Mouse (Mus musculus) left cerebral cortex, postnatal 14 days (tissue): ENCODE data around the gene Snta1. TPM values are rescaled to one million over a fixed set of nuclear protein-coding genes. Genes with fewer than 3 reads are reported as not detected.

Experiments used
- DNase-seq, 2 experiments: peaks; one replicate each; pipeline ENCODE4 v3.0.0; 2021 to 2022; ENCODE audit warnings: low spot score in 2 of 2, mixed read lengths in 1 of 2
- intact Hi-C: fragments of 180-260 bp; cut with DNase I; formaldehyde crosslinking; loops from one replicate; pipeline ENCODE4 v1.15.1; 2025
- long read RNA-seq, 2 experiments: library from polyadenylated mRNA; stranded (forward); transcript quantifications; one replicate each; pipeline ENCODE4 v2.0.0; 2021
- total RNA-seq, 2 experiments: library from RNA; stranded (reverse); gene quantifications; 2 replicates each; pipeline ENCODE4 v1.2.3; 2021

The Snta1 gene
- total RNA-seq, result 10 to 100 TPM; 31.4 to 31.9 TPM
- long read RNA-seq, experiment 1, transcript Snta1-202 (8 exons, 2,131 nt), result major isoform, 36 of 40 reads
- long read RNA-seq, experiment 1, partial matches to known transcripts, result 3 of 40 reads
- long read RNA-seq, experiment 1, other reads (novel, unspliced or antisense), result 1 of 40 reads
- long read RNA-seq, experiment 2, transcript Snta1-202 (8 exons, 2,131 nt), result major isoform, 36 of 45 reads
- long read RNA-seq, experiment 2, partial matches to known transcripts, result 5 of 45 reads
- long read RNA-seq, experiment 2, other reads (novel, unspliced or antisense), result 4 of 45 reads

- intact Hi-C loops, result no loop called here
- peak; percentile 68 to 76 for DNase-seq
These were observed at the start of gene Snta1 for GRCm38 (mm10) chr2:154407643-154408445. Snta1 (minus strand) TSS chr2:154408099.

- no peak for DNase-seq
- intact Hi-C loops, result no loop called here
These were observed 48.7 kb upstream of the Snta1 start for GRCm38 (mm10) chr2:154456621-154457020.

GRCm38 (mm10) chr2:154455776-154456175, 47.9 kb upstream of the Snta1 start:
- intact Hi-C loops, result no loop called here
- DNase-seq, result peak; percentile 34 to 54

- intact Hi-C loops, result no loop called here
- peak in 1 of 2 experiments; percentile 19 for DNase-seq
These were observed 46.7 kb upstream of the Snta1 start for GRCm38 (mm10) chr2:154454605-154455004.

GRCm38 (mm10) chr2:154454099-154454498, 46.2 kb upstream of the Snta1 start:
- no peak for DNase-seq
- intact Hi-C loops, result no loop called here

- intact Hi-C loops, result no loop called here
- DNase-seq, result no peak
These were observed 45.1 kb upstream of the Snta1 start for GRCm38 (mm10) chr2:154452951-154453350.

GRCm38 (mm10) chr2:154448633-154449032, 40.7 kb upstream of the Snta1 start:
- intact Hi-C loops, result no loop called here
- DNase-seq, result no peak

- intact Hi-C loops, result no loop called here
These were observed 39.9 kb upstream of the Snta1 start for GRCm38 (mm10) chr2:154447821-154448220.

GRCm38 (mm10) chr2:154440453-154440852, 32.6 kb upstream of the Snta1 start:
- intact Hi-C loops, result no loop called here
- no peak for DNase-seq

More at GRCm38 (mm10) chr2:154447821-154448220, 39.9 kb upstream of the Snta1 start:
- DNase-seq, result no peak

GRCm38 (mm10) chr2:154437191-154437527, 29.3 kb upstream of the Snta1 start:
- intact Hi-C loops, result no loop called here
- no peak for DNase-seq

- DNase-seq, result peak in 1 of 2 experiments; percentile 39
- intact Hi-C loops, result no loop called here
These were observed 28.7 kb upstream of the Snta1 start, which contains the start of gene Cbfa2t2 for GRCm38 (mm10) chr2:154436458-154437190. Cbfa2t2 (plus strand) TSS chr2:154436481.

- intact Hi-C loops, result no loop called here
- DNase-seq, result peak; percentile 98
These were observed 28.2 kb upstream of the Snta1 start for GRCm38 (mm10) chr2:154436076-154436457.

GRCm38 (mm10) chr2:154434690-154435089, 26.8 kb upstream of the Snta1 start:
- intact Hi-C loops, result no loop called here

GRCm38 (mm10) chr2:154433391-154433790, 25.5 kb upstream of the Snta1 start:
- no peak for DNase-seq
- intact Hi-C loops, result no loop called here

More at GRCm38 (mm10) chr2:154434690-154435089, 26.8 kb upstream of the Snta1 start:
- no peak for DNase-seq

GRCm38 (mm10) chr2:154432696-154433095, 24.8 kb upstream of the Snta1 start:
- intact Hi-C loops, result no loop called here

GRCm38 (mm10) chr2:154430566-154430965, 22.7 kb upstream of the Snta1 start:
- DNase-seq, result no peak
- intact Hi-C loops, result no loop called here

More at GRCm38 (mm10) chr2:154432696-154433095, 24.8 kb upstream of the Snta1 start:
- DNase-seq, result no peak

GRCm38 (mm10) chr2:154427853-154428360, 20.0 kb upstream of the Snta1 start:
- intact Hi-C loops, result no loop called here
- no peak for DNase-seq

GRCm38 (mm10) chr2:154426905-154427852, 19.3 kb upstream of the Snta1 start:
- DNase-seq, result no peak
- intact Hi-C loops, result no loop called here
